Mouse (Mus musculus) midbrain, postnatal 0 days (tissue): ENCODE measurements at regions not wholly inside any gene's neighbourhood (a gene's known extent, or its start where the extent isn't known, plus 50 kb on each side); places are given as distances from the start of the nearest gene placed in this dataset.

ENCODE experiments used
- ATAC-seq: fragments of 200-750 bp; cut with Nextera tagmentation; 2 replicates; pipeline ENCODE4 v1.8.0; 2017; ENCODE audit warnings: moderate number of reproducible peaks, mild to moderate bottlenecking, moderate TSS enrichment, moderate library complexity; ENCODE audit not compliant: low FRiP score
- DNase-seq: peaks from one replicate; pipeline ENCODE4 v3.0.0-alpha.2; 2015; ENCODE audit warnings: low spot score
- H3K27ac ChIP-seq: fragments of 300-500 bp; sonication (generic); 2 replicates; pipeline ENCODE4 v1.5.1; 2014; ENCODE audit warnings: low read depth, mild to moderate bottlenecking, low read length, mixed read lengths
- H3K27me3 ChIP-seq: fragments of 300-500 bp; sonication (generic); 2 replicates; pipeline ENCODE4 v1.6.1; 2014; ENCODE audit warnings: low read length, control low read depth, mixed read lengths; ENCODE audit not compliant: insufficient read depth
- H3K36me3 ChIP-seq: fragments of 300-500 bp; sonication (generic); 2 replicates; pipeline ENCODE4 v1.6.1; 2014; ENCODE audit warnings: low read length, control low read depth, mixed read lengths; ENCODE audit not compliant: insufficient read depth
- H3K4me1 ChIP-seq: fragments of 300-500 bp; sonication (generic); 2 replicates; pipeline ENCODE4 v1.6.1; 2014; ENCODE audit warnings: mild to moderate bottlenecking, control low read depth, antibody characterized with exemption, low read length, mixed read lengths; ENCODE audit not compliant: insufficient read depth
- H3K4me2 ChIP-seq: fragments of 300-500 bp; sonication (generic); 2 replicates; pipeline ENCODE4 v1.6.1; 2014; ENCODE audit warnings: low read depth, mild to moderate bottlenecking, low read length, mixed read lengths; ENCODE audit not compliant: poor library complexity, severe bottlenecking
- H3K4me3 ChIP-seq: fragments of 300-500 bp; sonication (generic); 2 replicates; pipeline ENCODE4 v1.5.1; 2014; ENCODE audit warnings: low read depth, mild to moderate bottlenecking, low read length, moderate library complexity
- H3K9ac ChIP-seq: fragments of 300-500 bp; sonication (generic); replicated peaks from 2 replicates; pipeline ENCODE4 v1.6.1; 2014; ENCODE audit warnings: mild to moderate bottlenecking, low read length, moderate library complexity, mixed read lengths; ENCODE audit not compliant: poor library complexity, severe bottlenecking
- H3K9me3 ChIP-seq: fragments of 300-500 bp; sonication (generic); 2 replicates; pipeline ENCODE4 v1.6.1; 2016; ENCODE audit warnings: low read length, control low read depth
- CTCF ChIP-seq: IDR thresholded peaks from 2 replicates; pipeline ENCODE4 v1.5.1; 2016; ENCODE audit warnings: antibody characterized with exemption, mild to moderate bottlenecking
- WGBS: fragments of 180-500 bp; shearing (Covaris S2); extraction: QIAGEN DNeasy Blood & Tissue Kit; methylation state at CpG from one replicate; pipeline ENCODE4 v1.1.7; 2014; 5-methylcytosine and 5-hydroxymethylcytosine counted together

- no peaks in the 10 kb centered on the region for H3K27me3 ChIP-seq
- no peaks in the 10 kb centered on the region for H3K9me3 ChIP-seq
- no peaks in the 10 kb centered on the region for H3K36me3 ChIP-seq
- H3K4me2 ChIP-seq = no peak overlapping the region
- no peak overlapping the region for H3K9ac ChIP-seq
- ATAC-seq (no peak), DNase-seq (peak; percentile 31)
- H3K4me1 ChIP-seq = no peaks in the 10 kb centered on the region
- 70% methylated on average over 3 of the region's 3 CpGs for WGBS
- no peak overlapping the region for H3K27ac ChIP-seq
- no peak overlapping the region for H3K4me3 ChIP-seq
- TF ChIP-seq CTCF = no peak
Measured at GRCm38 (mm10) chr12:46416765-46417404, 401.8 kb downstream of the Nova1 start.

- ATAC-seq (no peak), DNase-seq (peak; percentile 11)
- no peak overlapping the region for H3K4me2 ChIP-seq
- H3K9me3 ChIP-seq = no peaks in the 10 kb centered on the region
- H3K27me3 ChIP-seq = no peaks in the 10 kb centered on the region
- no peak overlapping the region for H3K27ac ChIP-seq
- no peak overlapping the region for H3K4me3 ChIP-seq
- peak; percentile 38 for TF ChIP-seq CTCF
- no peaks in the 10 kb centered on the region for H3K36me3 ChIP-seq
- H3K4me1 ChIP-seq = no peaks in the 10 kb centered on the region
- no peak overlapping the region for H3K9ac ChIP-seq
Measured at GRCm38 (mm10) chr12:46416250-46416649, 402.5 kb downstream of the Nova1 start.

GRCm38 (mm10) chr12:46405674-46406073 is 413.1 kb downstream of the Nova1 start:
- Histone ChIP-seq H3K4me3 (no peak overlapping the region), H3K27ac (no peak overlapping the region), H3K4me1 (no peaks in the 10 kb centered on the region), H3K9ac (no peak overlapping the region), H3K36me3 (no peaks in the 10 kb centered on the region), H3K4me2 (no peak overlapping the region), H3K27me3 (no peaks in the 10 kb centered on the region), H3K9me3 (no peaks in the 10 kb centered on the region)
- no peak for DNase-seq
- ATAC-seq = no peak
- TF ChIP-seq CTCF = no peak

GRCm38 (mm10) chr12:46399653-46399975 is 419.1 kb downstream of the Nova1 start:
- Histone ChIP-seq H3K27me3 (no peaks in the 10 kb centered on the region), H3K36me3 (no peaks in the 10 kb centered on the region), H3K4me3 (peak overlapping the region; percentile 48), H3K4me1 (no peaks in the 10 kb centered on the region), H3K27ac (peak overlapping the region; percentile 72), H3K4me2 (peak overlapping the region; percentile 77), H3K9me3 (no peaks in the 10 kb centered on the region), H3K9ac (peak overlapping the region; percentile 70)
- peak; percentile 44 for DNase-seq
- peak; percentile 76 for ATAC-seq
- WGBS = 0% methylated on average over 14 of the region's 14 CpGs
- TF ChIP-seq CTCF = no peak

- Histone ChIP-seq H3K9ac (peak overlapping the region; percentile 70), H3K36me3 (no peaks in the 10 kb centered on the region), H3K27me3 (no peaks in the 10 kb centered on the region), H3K4me2 (peak overlapping the region; percentile 77), H3K9me3 (no peaks in the 10 kb centered on the region), H3K27ac (peak overlapping the region; percentile 72), H3K4me3 (peak overlapping the region; percentile 48), H3K4me1 (no peaks in the 10 kb centered on the region)
- peak; percentile 87 for ATAC-seq
- peak; percentile 72 for DNase-seq
- 1% methylated on average over 23 of the region's 23 CpGs for WGBS
- peak; percentile 39 for TF ChIP-seq CTCF
Measured at GRCm38 (mm10) chr12:46398875-46399652, 419.7 kb downstream of the Nova1 start.

- ATAC-seq (no peak), DNase-seq (no peak)
- H3K9ac ChIP-seq = no peak overlapping the region
- H3K9me3 ChIP-seq = no peaks in the 10 kb centered on the region
- H3K27me3 ChIP-seq = no peaks in the 10 kb centered on the region
- H3K27ac ChIP-seq = no peak overlapping the region
- no peaks in the 10 kb centered on the region for H3K4me1 ChIP-seq
- 80% methylated on average over 4 of the region's 4 CpGs for WGBS
- H3K4me2 ChIP-seq = no peak overlapping the region
- no peaks in the 10 kb centered on the region for H3K36me3 ChIP-seq
- no peak for TF ChIP-seq CTCF
- no peak overlapping the region for H3K4me3 ChIP-seq
Measured at GRCm38 (mm10) chr12:46395245-46395644, 423.5 kb downstream of the Nova1 start.
